Mouse (Mus musculus) limb, embryonic 15.5 days (tissue): ENCODE data around the gene Tectb. TPM values are rescaled to one million over a fixed set of nuclear protein-coding genes. Genes with fewer than 3 reads are reported as not detected.

Experiments
- ATAC-seq: fragments of 200-750 bp; cut with Nextera tagmentation; 2 replicates; pipeline ENCODE4 v1.8.0; 2017; ENCODE audit warnings: low read depth, moderate TSS enrichment; ENCODE audit not compliant: insufficient number of reproducible peaks, low FRiP score, low TSS enrichment
- H3K27ac ChIP-seq: fragments of 300-500 bp; sonication (generic); 2 replicates; pipeline ENCODE4 v1.5.1; 2015; ENCODE audit warnings: moderate library complexity, mild to moderate bottlenecking, inconsistent platforms
- H3K27me3 ChIP-seq: fragments of 300-500 bp; sonication (generic); 2 replicates; pipeline ENCODE4 v1.6.1; 2015; ENCODE audit warnings: inconsistent platforms
- H3K36me3 ChIP-seq: fragments of 300-500 bp; sonication (generic); 2 replicates; pipeline ENCODE4 v1.6.1; 2015; ENCODE audit warnings: inconsistent platforms
- H3K4me1 ChIP-seq: fragments of 300-500 bp; sonication (generic); 2 replicates; pipeline ENCODE4 v1.6.1; 2015; ENCODE audit warnings: inconsistent platforms
- H3K4me2 ChIP-seq: fragments of 300-500 bp; sonication (generic); 2 replicates; pipeline ENCODE4 v1.6.1; 2015; ENCODE audit warnings: mild to moderate bottlenecking, inconsistent platforms
- H3K4me3 ChIP-seq: fragments of 300-500 bp; sonication (generic); 2 replicates; pipeline ENCODE4 v1.5.1; 2015; ENCODE audit warnings: mild to moderate bottlenecking, inconsistent platforms
- H3K9ac ChIP-seq: fragments of 300-500 bp; sonication (generic); 2 replicates; pipeline ENCODE4 v1.6.1; 2015; ENCODE audit warnings: inconsistent platforms
- H3K9me3 ChIP-seq: fragments of 300-500 bp; sonication (generic); 2 replicates; pipeline ENCODE4 v1.6.1; 2016; ENCODE audit warnings: inconsistent platforms
- WGBS: fragments of 180-500 bp; shearing (Covaris S2); methylation state at CpG from one replicate; pipeline ENCODE4 v1.1.7; 2015; 5-methylcytosine and 5-hydroxymethylcytosine counted together
- microRNA-seq: library from miRNA; unstranded; fragments of <30 nt; microRNA quantifications from one replicate; pipeline ENCODE4, GENCODE M21; 2016
- polyA plus RNA-seq: library from polyadenylated mRNA; unstranded; fragments of >200 nt; fragmentation: Nextera tagmentation; extraction: Ambion mirVana; gene quantifications from 2 replicates; pipeline ENCODE4 v1.2.1, GENCODE M21; 2015

Tectb gene
- polyA plus RNA-seq, 1 experiment from 2014 or later, result not detected

- Histone ChIP-seq H3K4me1 (no peaks in the 10 kb centered on the region), H3K9ac (no peak overlapping the region), H3K4me3 (no peak overlapping the region), H3K27me3 (no peaks in the 10 kb centered on the region), H3K27ac (no peak overlapping the region), H3K4me2 (no peak overlapping the region), H3K36me3 (no peaks in the 10 kb centered on the region), H3K9me3 (no peaks in the 10 kb centered on the region)
- ATAC-seq, result no peak
- WGBS, result 72% methylated on average over 5 of the region's 5 CpGs
Observed at GRCm38 (mm10) chr19:55236564-55236963, 56.0 kb downstream of the Tectb start.

GRCm38 (mm10) chr19:55239766-55240426, 59.4 kb downstream of the Tectb start:
- no peaks in the 10 kb centered on the region for H3K27me3 ChIP-seq
- no peaks in the 10 kb centered on the region for H3K9me3 ChIP-seq
- H3K4me3 ChIP-seq, result no peak overlapping the region
- no peak overlapping the region for H3K4me2 ChIP-seq
- H3K9ac ChIP-seq, result no peak overlapping the region
- no peaks in the 10 kb centered on the region for H3K4me1 ChIP-seq
- no peaks in the 10 kb centered on the region for H3K36me3 ChIP-seq
- H3K27ac ChIP-seq, result no peak overlapping the region
- 61% methylated on average over 6 of the region's 6 CpGs for WGBS
- ATAC-seq, result no peak

DNA sequence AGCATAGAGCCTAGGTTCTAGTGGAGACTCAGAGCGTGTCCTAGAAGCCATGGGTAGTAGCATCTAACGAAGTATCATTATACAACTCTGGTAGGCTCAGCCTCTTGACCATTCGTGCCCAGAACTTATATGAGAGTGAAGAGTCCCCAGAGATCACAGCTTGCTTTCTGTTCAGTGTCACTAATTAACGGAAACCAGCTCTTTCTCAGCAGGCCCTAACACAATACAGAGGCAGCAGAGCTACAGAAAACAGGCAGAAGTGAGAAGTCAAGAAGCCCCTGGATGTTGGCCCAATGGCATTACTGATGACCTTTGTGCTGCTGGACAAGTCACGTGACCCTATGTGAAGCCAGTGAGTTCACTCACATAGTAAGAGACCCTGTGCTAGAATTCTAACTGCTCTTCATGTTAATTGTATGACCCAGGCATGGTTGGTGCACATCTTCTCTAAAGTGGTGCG, 60.7 kb downstream of the Tectb start, which contains the start of gene Gucy2g:
Gucy2g (minus strand) TSS at position 51 of the 460 bp plus-strand sequence.
- Histone ChIP-seq H3K36me3 (no peaks in the 10 kb centered on the region), H3K27me3 (no peaks in the 10 kb centered on the region), H3K4me3 (no peak within 1 kb of the TSS), H3K4me2 (no peak within 1 kb of the TSS), H3K4me1 (no peaks in the 10 kb centered on the region), H3K9me3 (no peaks in the 10 kb centered on the region), H3K27ac (no peak within 1 kb of the TSS), H3K9ac (no peak within 1 kb of the TSS)
- no peak for ATAC-seq
- 75% methylated on average over 6 of the region's 6 CpGs for WGBS

- WGBS, result 23% methylated on average over 7 of the region's 7 CpGs
Observed at GRCm38 (mm10) chr19:55244791-55245231, 64.3 kb downstream of the Tectb start.

More at GRCm38 (mm10) chr19:55244791-55245231, 64.3 kb downstream of the Tectb start:
- no peaks in the 10 kb centered on the region for H3K36me3 ChIP-seq
- H3K4me3 ChIP-seq, result no peak overlapping the region
- no peaks in the 10 kb centered on the region for H3K4me1 ChIP-seq
- no peak overlapping the region for H3K4me2 ChIP-seq
- ATAC-seq, result no peak
- no peak overlapping the region for H3K27ac ChIP-seq
- H3K9me3 ChIP-seq, result no peaks in the 10 kb centered on the region
- no peaks in the 10 kb centered on the region for H3K27me3 ChIP-seq
- no peak overlapping the region for H3K9ac ChIP-seq

Small RNA genes lying within 50 kb of the gene (microRNA-seq; reads per million reads assigned to microRNA genes)
- not detected for gene Mir6715

Other genes with a start within 250 kb of the Tectb start
- 12.9 and 15.8 TPM in 2 replicates for gene Gpam, start 53.5 kb upstream of the Tectb start, polyA plus RNA-seq
- gene Gucy2g, start 60.5 kb downstream of the Tectb start, polyA plus RNA-seq, result 0.06 and 0.15 TPM in 2 replicates
- 49.4 and 55.1 TPM in 2 replicates for gene Acsl5, start 71.2 kb downstream of the Tectb start, polyA plus RNA-seq
- gene Zdhhc6, start 135.3 kb downstream of the Tectb start, polyA plus RNA-seq, result 84.2 and 85.3 TPM in 2 replicates
- 26.4 and 27.7 TPM in 2 replicates for gene Vti1a, start 135.6 kb downstream of the Tectb start, polyA plus RNA-seq